ENCODE assay signal across 10 mouse cellular contexts in genomic region chr10:111515071-111516010, GRCm38 (mm10). TPM values are rescaled to one million over a fixed set of nuclear protein-coding genes. Genes with fewer than 3 reads are reported as not detected.
A peak's percentile ranks its signal among the peaks of the same experiment; 100 is the strongest.
DNase-seq lines count a peak whose midpoint lies in the region; ATAC-seq and TF ChIP-seq lines count a peak whose summit lies in the region.
"Had no signal": no experiment of that assay in that cellular context is flagged by ENCODE, and none has a peak within 500 bp of the region (broad histone marks: within the 10 kb centered on the region; RNA-seq: fewer than 3 reads in every experiment).

No protein-coding gene starts in this region.

- no peak for TF ChIP-seq POLR2A in limb, embryonic 14.5 days (IDR thresholded peaks at IDR 0.05; ENCODE audit: borderline replicate concordance, extremely low read depth, insufficient read depth, insufficient read length)

- 73% methylated on average over 17 of the region's 17 CpGs for WGBS in embryonic facial prominence, embryonic 14.5 days
- 84% methylated on average over 17 of the region's 17 CpGs for WGBS in embryonic facial prominence, embryonic 10.5 days
- WGBS in lung, embryonic 16.5 days, result 68% methylated on average over 17 of the region's 17 CpGs
- WGBS in limb, embryonic 14.5 days, result 77% methylated on average over 17 of the region's 17 CpGs
- 69% methylated on average over 17 of the region's 17 CpGs for WGBS in stomach, embryonic 14.5 days
- WGBS in midbrain, embryonic 14.5 days, result 89% methylated on average over 17 of the region's 17 CpGs
- WGBS in forebrain, embryonic 12.5 days, result 92% methylated on average over 17 of the region's 17 CpGs

- no peak overlapping the region for H3K9ac ChIP-seq in embryonic facial prominence, embryonic 14.5 days (ENCODE audit: low read depth, low read length)
- H3K9ac ChIP-seq in lung, embryonic 16.5 days (ENCODE audit: low read length), result no peak overlapping the region
- H3K9ac ChIP-seq in limb, embryonic 14.5 days (ENCODE audit: low read depth, low read length, severe bottlenecking), result no peak overlapping the region
- no peak overlapping the region for H3K9ac ChIP-seq in stomach, embryonic 14.5 days (replicated peaks; ENCODE audit: low read depth, low read length)
- H3K9ac ChIP-seq in midbrain, embryonic 14.5 days (replicated peaks; ENCODE audit: low read length), result no peak overlapping the region
- no peak overlapping the region for H3K9ac ChIP-seq in forebrain, embryonic 12.5 days

- peaks cover 17% of the 10 kb centered on the region; the same call in 1 of the 2 replicates for H3K4me1 ChIP-seq in embryonic facial prominence, embryonic 14.5 days (ENCODE audit: control insufficient read depth, insufficient read depth, low read length)
- peaks cover 46% of the 10 kb centered on the region for H3K4me1 ChIP-seq in embryonic facial prominence, embryonic 10.5 days
- peaks cover 47% of the 10 kb centered on the region for H3K4me1 ChIP-seq in lung, embryonic 16.5 days (replicated peaks; ENCODE audit: control insufficient read depth, insufficient read depth, low read length)
- H3K4me1 ChIP-seq in limb, embryonic 14.5 days (ENCODE audit: control insufficient read depth, insufficient read depth, low read length), result peaks cover 36% of the 10 kb centered on the region
- peaks cover 25% of the 10 kb centered on the region for H3K4me1 ChIP-seq in stomach, embryonic 14.5 days (ENCODE audit: control insufficient read depth, insufficient read depth, low read length)
- H3K4me1 ChIP-seq in midbrain, embryonic 14.5 days (ENCODE audit: control insufficient read depth, insufficient read depth, low read length), result 0 out of 2 replicates have a peak, but pooled peaks cover 4% of the 10 kb centered on the region
- H3K4me1 ChIP-seq in forebrain, embryonic 12.5 days, result peaks cover 9% of the 10 kb centered on the region

- H3K27me3 ChIP-seq in embryonic facial prominence, embryonic 14.5 days (replicated peaks; ENCODE audit: control insufficient read depth, insufficient read depth, low read length), result no peaks in the 10 kb centered on the region
- H3K27me3 ChIP-seq in embryonic facial prominence, embryonic 10.5 days (replicated peaks; ENCODE audit: low read depth, poor library complexity, severe bottlenecking), result 0 out of 2 replicates have a peak, but pooled peaks cover 5% of the 10 kb centered on the region
- H3K27me3 ChIP-seq in lung, embryonic 16.5 days (ENCODE audit: control insufficient read depth, insufficient read depth, low read depth, low read length), result no peaks in the 10 kb centered on the region
- H3K27me3 ChIP-seq in limb, embryonic 14.5 days (ENCODE audit: control insufficient read depth, insufficient read depth, low read length), result no peaks in the 10 kb centered on the region
- H3K27me3 ChIP-seq in stomach, embryonic 14.5 days (ENCODE audit: control insufficient read depth, insufficient read depth, low read length), result no peaks in the 10 kb centered on the region
- no peaks in the 10 kb centered on the region for H3K27me3 ChIP-seq in midbrain, embryonic 14.5 days (ENCODE audit: control insufficient read depth, insufficient read depth, low read length)
- H3K27me3 ChIP-seq in forebrain, embryonic 12.5 days, result 0 out of 2 replicates have a peak, but pooled peaks cover 8% of the 10 kb centered on the region

- H3K9me3 ChIP-seq in embryonic facial prominence, embryonic 14.5 days (ENCODE audit: control insufficient read depth, low read length), result no peaks in the 10 kb centered on the region
- H3K9me3 ChIP-seq in embryonic facial prominence, embryonic 10.5 days, result no peaks in the 10 kb centered on the region
- H3K9me3 ChIP-seq in lung, embryonic 16.5 days (ENCODE audit: control insufficient read depth, low read length), result no peaks in the 10 kb centered on the region
- no peaks in the 10 kb centered on the region for H3K9me3 ChIP-seq in limb, embryonic 14.5 days (ENCODE audit: control insufficient read depth, low read length)
- H3K9me3 ChIP-seq in stomach, embryonic 14.5 days (ENCODE audit: control insufficient read depth, low read depth, low read length), result no peaks in the 10 kb centered on the region
- no peaks in the 10 kb centered on the region for H3K9me3 ChIP-seq in midbrain, embryonic 14.5 days (ENCODE audit: control insufficient read depth, low read length)
- no peaks in the 10 kb centered on the region for H3K9me3 ChIP-seq in forebrain, embryonic 12.5 days

- no peak overlapping the region for H3K4me3 ChIP-seq in embryonic facial prominence, embryonic 14.5 days (ENCODE audit: low read depth, low read length)
- no peak overlapping the region for H3K4me3 ChIP-seq in embryonic facial prominence, embryonic 10.5 days
- no peak overlapping the region for H3K4me3 ChIP-seq in lung, embryonic 16.5 days (ENCODE audit: low read length)
- no peak overlapping the region for H3K4me3 ChIP-seq in limb, embryonic 14.5 days (replicated peaks; ENCODE audit: low read length)
- no peak overlapping the region for H3K4me3 ChIP-seq in stomach, embryonic 14.5 days (ENCODE audit: low read depth, low read length)
- no peak overlapping the region for H3K4me3 ChIP-seq in midbrain, embryonic 14.5 days (replicated peaks; ENCODE audit: low read depth, low read length)
- no peak overlapping the region for H3K4me3 ChIP-seq in forebrain, embryonic 12.5 days (replicated peaks)
- H3K4me3 ChIP-seq: layer of hippocampus, adult 2 months had no signal

- ATAC-seq in embryonic facial prominence, embryonic 14.5 days (ENCODE audit: low read depth), result 0 out of 2 replicates have a peak, but pooled peaks have one; percentile 2
- ATAC-seq in lung, embryonic 16.5 days (ENCODE audit: low read depth), result no peak
- no peak for ATAC-seq in limb, embryonic 14.5 days (ENCODE audit: low FRiP score, low read depth)
- peak; percentile 28; the same call in 1 of the 2 replicates for ATAC-seq in stomach, embryonic 14.5 days (ENCODE audit: insufficient number of reproducible peaks, insufficient read depth, low FRiP score, low read depth)
- no peak for ATAC-seq in midbrain, embryonic 14.5 days (ENCODE audit: low FRiP score, low TSS enrichment)
- ATAC-seq in forebrain, embryonic 12.5 days (ENCODE audit: low FRiP score), result no peak

- DNase-seq in embryonic facial prominence, embryonic 14.5 days (ENCODE audit: low spot score), result no peak
- no peak for DNase-seq in embryonic facial prominence, embryonic 10.5 days (ENCODE audit: low spot score)
- DNase-seq in lung, postnatal 36 days, result no peak
- DNase-seq in limb, embryonic 14.5 days (ENCODE audit: low spot score), result no peak
- DNase-seq in midbrain, embryonic 14.5 days, result no peak
- DNase-seq: cerebellum, adult 9-10 months had no signal

- no peaks in the 10 kb centered on the region for H3K36me3 ChIP-seq in embryonic facial prominence, embryonic 14.5 days (ENCODE audit: control insufficient read depth, insufficient read depth, low read length)
- H3K36me3 ChIP-seq in embryonic facial prominence, embryonic 10.5 days (replicated peaks), result no peaks in the 10 kb centered on the region
- H3K36me3 ChIP-seq in lung, embryonic 16.5 days (ENCODE audit: control insufficient read depth, insufficient read depth, low read length), result no peaks in the 10 kb centered on the region
- no peaks in the 10 kb centered on the region for H3K36me3 ChIP-seq in limb, embryonic 14.5 days (ENCODE audit: control insufficient read depth, insufficient read depth, low read length)
- H3K36me3 ChIP-seq in stomach, embryonic 14.5 days (ENCODE audit: control insufficient read depth, insufficient read depth, low read length), result no peaks in the 10 kb centered on the region
- H3K36me3 ChIP-seq in midbrain, embryonic 14.5 days (ENCODE audit: control insufficient read depth, insufficient read depth, low read length), result no peaks in the 10 kb centered on the region
- H3K36me3 ChIP-seq in forebrain, embryonic 12.5 days (replicated peaks), result no peaks in the 10 kb centered on the region

- H3K4me2 ChIP-seq in embryonic facial prominence, embryonic 14.5 days (ENCODE audit: low read depth, low read length), result no peak overlapping the region
- peak overlapping the region; percentile 32 for H3K4me2 ChIP-seq in lung, embryonic 16.5 days (ENCODE audit: low read depth, low read length)
- H3K4me2 ChIP-seq in limb, embryonic 14.5 days (replicated peaks; ENCODE audit: low read depth, low read length, severe bottlenecking), result no peak overlapping the region
- H3K4me2 ChIP-seq in stomach, embryonic 14.5 days (replicated peaks; ENCODE audit: low read depth, low read length), result no peak overlapping the region
- no peak overlapping the region for H3K4me2 ChIP-seq in midbrain, embryonic 14.5 days (ENCODE audit: low read length)
- no peak overlapping the region for H3K4me2 ChIP-seq in forebrain, embryonic 12.5 days

- no peak overlapping the region; the same call in 1 of the 2 replicates for H3K27ac ChIP-seq in embryonic facial prominence, embryonic 14.5 days (replicated peaks; ENCODE audit: low read depth, low read length)
- no peak overlapping the region; the same call in 1 of the 2 replicates for H3K27ac ChIP-seq in embryonic facial prominence, embryonic 10.5 days (replicated peaks)
- peak overlapping the region; percentile 36 for H3K27ac ChIP-seq in lung, embryonic 16.5 days (ENCODE audit: low read length)
- 0 out of 2 replicates have a peak overlapping the region, but pooled peaks have one; percentile 61 for H3K27ac ChIP-seq in limb, embryonic 14.5 days (replicated peaks; ENCODE audit: low read depth, low read length)
- no peak overlapping the region for H3K27ac ChIP-seq in stomach, embryonic 14.5 days (ENCODE audit: low read length)
- no peak overlapping the region for H3K27ac ChIP-seq in midbrain, embryonic 14.5 days (replicated peaks; ENCODE audit: low read depth, low read length)
- no peak overlapping the region for H3K27ac ChIP-seq in forebrain, embryonic 12.5 days
- H3K27ac ChIP-seq: layer of hippocampus, adult 2 months had no signal

RNA-seq across cellular contexts. Expression of gene Phlda1, which starts 9.3 kb away (rescaled TPM):
- polyA plus RNA-seq in embryonic facial prominence, embryonic 14.5 days (2014; fragmentation: Nextera tagmentation; extraction: Ambion mirVana), result 36.2 and 43.6 TPM in 2 replicates
- polyA plus RNA-seq in embryonic facial prominence, embryonic 10.5 days (2016; fragmentation: Nextera tagmentation; extraction: Ambion mirVana), result 34.0 and 38.4 TPM in 2 replicates
- 116 and 137 TPM in 2 replicates for polyA plus RNA-seq in lung, embryonic 16.5 days (2015; fragmentation: Nextera tagmentation; extraction: Ambion mirVana)
- 44.1 and 50.3 TPM in 2 replicates for polyA plus RNA-seq in limb, embryonic 14.5 days (2012; rRNA removed)
- 36.1 and 39.2 TPM in 2 replicates for polyA plus RNA-seq in limb, embryonic 14.5 days (2014; fragmentation: Nextera tagmentation; extraction: Ambion mirVana)
- 56.3 and 60.2 TPM in 2 replicates for polyA plus RNA-seq in stomach, embryonic 14.5 days (2014; fragmentation: Nextera tagmentation; extraction: Ambion mirVana)
- 27.9 and 33.2 TPM in 2 replicates for polyA plus RNA-seq in midbrain, embryonic 14.5 days (2014; fragmentation: Nextera tagmentation; extraction: Ambion mirVana)
- 17.8 and 18.0 TPM in 2 replicates for polyA plus RNA-seq in forebrain, embryonic 12.5 days (2016; fragmentation: Nextera tagmentation; extraction: Ambion mirVana)

RNA-seq across cellular contexts. Expression of gene Nap1l1, which starts 42.3 kb away (rescaled TPM):
- polyA plus RNA-seq in embryonic facial prominence, embryonic 14.5 days (2014; fragmentation: Nextera tagmentation; extraction: Ambion mirVana), result 234 and 242 TPM in 2 replicates
- polyA plus RNA-seq in embryonic facial prominence, embryonic 10.5 days (2016; fragmentation: Nextera tagmentation; extraction: Ambion mirVana), result 367 and 371 TPM in 2 replicates
- 220 and 239 TPM in 2 replicates for polyA plus RNA-seq in lung, embryonic 16.5 days (2015; fragmentation: Nextera tagmentation; extraction: Ambion mirVana)
- 189 and 334 TPM in 2 replicates for polyA plus RNA-seq in limb, embryonic 14.5 days (2012; rRNA removed)
- polyA plus RNA-seq in limb, embryonic 14.5 days (2014; fragmentation: Nextera tagmentation; extraction: Ambion mirVana), result 231 and 238 TPM in 2 replicates
- polyA plus RNA-seq in stomach, embryonic 14.5 days (2014; fragmentation: Nextera tagmentation; extraction: Ambion mirVana), result 272 and 277 TPM in 2 replicates
- polyA plus RNA-seq in midbrain, embryonic 14.5 days (2014; fragmentation: Nextera tagmentation; extraction: Ambion mirVana), result 182 and 206 TPM in 2 replicates
- polyA plus RNA-seq in forebrain, embryonic 12.5 days (2016; fragmentation: Nextera tagmentation; extraction: Ambion mirVana), result 348 and 361 TPM in 2 replicates

Comparison
In these comparisons a context has a peak if more than half of its experiments do, and no peak if none do; other contexts are left out.
1. ATAC-seq: peak in embryonic facial prominence, embryonic 14.5 days (single experiment) and stomach, embryonic 14.5 days (single experiment); none in lung, embryonic 16.5 days (single experiment), limb, embryonic 14.5 days (single experiment), midbrain, embryonic 14.5 days (single experiment) and forebrain, embryonic 12.5 days (single experiment).
2. H3K27ac ChIP-seq: peak in lung, embryonic 16.5 days (single experiment) and limb, embryonic 14.5 days (single experiment); none in embryonic facial prominence, embryonic 14.5 days (single experiment), embryonic facial prominence, embryonic 10.5 days (single experiment), stomach, embryonic 14.5 days (single experiment), midbrain, embryonic 14.5 days (single experiment) and forebrain, embryonic 12.5 days (single experiment).